Mouse (Mus musculus) heart, postnatal 0 days (tissue): ENCODE measurements around the gene Sult1c1. TPM values are rescaled to one million over a fixed set of nuclear protein-coding genes. Genes with fewer than 3 reads are reported as not detected.

Experiments used
- ATAC-seq: fragments of 200-750 bp; cut with Nextera tagmentation; 2 replicates; pipeline ENCODE4 v1.8.0; 2017; ENCODE audit warnings: low read depth, moderate number of reproducible peaks, moderate library complexity; ENCODE audit not compliant: insufficient read depth
- DNase-seq: peaks from one replicate; pipeline ENCODE4 v3.0.0-alpha.2; 2016; ENCODE audit warnings: low spot score
- H3K27ac ChIP-seq: fragments of 300-500 bp; sonication (generic); 2 replicates; pipeline ENCODE4 v1.5.1; 2014; ENCODE audit warnings: low read depth, mild to moderate bottlenecking
- H3K27me3 ChIP-seq: fragments of 300-500 bp; sonication (generic); 2 replicates; pipeline ENCODE4 v1.6.1; 2014; ENCODE audit warnings: low read length, mixed read lengths; ENCODE audit not compliant: control insufficient read depth, insufficient read depth
- H3K36me3 ChIP-seq: fragments of 300-500 bp; sonication (generic); replicated peaks from 2 replicates; pipeline ENCODE4 v1.6.1; 2014; ENCODE audit warnings: low read length, mixed read lengths; ENCODE audit not compliant: control insufficient read depth, insufficient read depth
- H3K4me1 ChIP-seq: fragments of 300-500 bp; sonication (generic); 2 replicates; pipeline ENCODE4 v1.6.1; 2014; ENCODE audit warnings: antibody characterized with exemption; ENCODE audit not compliant: control insufficient read depth, insufficient read depth
- H3K4me2 ChIP-seq: fragments of 300-500 bp; sonication (generic); 2 replicates; pipeline ENCODE4 v1.6.1; 2014; ENCODE audit warnings: low read depth, mild to moderate bottlenecking, low read length, moderate library complexity
- H3K4me3 ChIP-seq: fragments of 300-500 bp; sonication (generic); 2 replicates; pipeline ENCODE4 v1.5.1; 2014; ENCODE audit warnings: low read depth, low read length
- H3K9ac ChIP-seq: fragments of 300-500 bp; sonication (generic); replicated peaks from 2 replicates; pipeline ENCODE4 v1.6.1; 2014; ENCODE audit warnings: low read depth, low read length, mixed read lengths
- H3K9me3 ChIP-seq: fragments of 300-500 bp; sonication (generic); replicated peaks from 2 replicates; pipeline ENCODE4 v1.6.1; 2016; ENCODE audit warnings: low read length; ENCODE audit not compliant: control insufficient read depth
- CTCF ChIP-seq: IDR thresholded peaks from 2 replicates; pipeline ENCODE4 v1.5.1; 2016; ENCODE audit warnings: antibody characterized with exemption, control low read depth, low read depth
- EP300 ChIP-seq: IDR thresholded peaks from 2 replicates; pipeline ENCODE4 v1.6.1; 2016; ENCODE audit warnings: antibody characterized with exemption, low read depth
- WGBS: fragments of 180-500 bp; shearing (Covaris S2); extraction: QIAGEN DNeasy Blood & Tissue Kit; methylation state at CpG from one replicate; pipeline ENCODE4 v1.1.7; 2014; 5-methylcytosine and 5-hydroxymethylcytosine counted together
- polyA plus RNA-seq: library from polyadenylated mRNA; unstranded; fragments of >200 nt; fragmentation: Nextera tagmentation; extraction: Ambion mirVana; gene quantifications from 2 replicates; pipeline ENCODE4 v1.2.1, GENCODE M21; 2015
- total RNA-seq: library from RNA; depleted of rRNA; stranded (reverse); fragments of >200 nt; gene quantifications from 2 replicates; pipeline ENCODE4 v1.2.3, GENCODE M21; 2014; ENCODE audit warnings: low replicate concordance; rRNA removed

The Sult1c1 gene
- total and polyA plus RNA-seq, 2 experiments from 2014 or later, result not detected

DNA sequence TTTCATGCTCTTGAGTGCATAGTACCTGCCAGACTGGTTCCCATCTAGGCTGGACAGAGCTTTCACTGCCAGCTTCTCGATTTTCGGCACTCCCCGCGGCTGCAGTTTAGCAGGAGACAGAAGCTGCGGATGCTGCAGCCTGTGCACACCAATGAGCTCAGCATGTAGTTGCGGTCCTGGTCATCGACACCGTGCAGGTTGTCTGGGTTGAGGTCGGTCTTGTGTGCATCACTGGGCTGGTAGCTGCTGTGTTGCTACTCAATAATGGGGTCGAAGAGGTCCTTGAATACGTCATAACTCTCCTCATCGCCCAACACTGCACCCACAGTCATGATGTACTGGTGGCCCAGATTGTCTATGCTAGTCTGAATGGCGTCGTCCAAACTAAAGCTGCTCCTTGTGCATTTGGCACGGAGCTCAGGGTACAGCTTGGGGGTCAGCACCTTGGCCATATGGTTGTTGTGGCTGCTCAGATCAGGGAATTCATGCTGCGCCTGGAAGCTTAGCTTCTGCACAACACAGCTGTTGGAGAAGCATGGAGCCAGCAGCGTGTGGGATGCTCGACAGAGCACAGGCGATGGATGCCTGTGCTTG lies 48.8 kb downstream of the Sult1c1 start:
- 81% methylated on average over 19 of the region's 19 CpGs for WGBS
- TF ChIP-seq EP300, result no peak
- no peak for TF ChIP-seq CTCF
- no peak overlapping the region for H3K9ac ChIP-seq
- no peak overlapping the region for H3K4me3 ChIP-seq
- H3K9me3 ChIP-seq, result no peaks in the 10 kb centered on the region
- no peaks in the 10 kb centered on the region for H3K36me3 ChIP-seq
- no peaks in the 10 kb centered on the region for H3K27me3 ChIP-seq
- ATAC-seq (no peak), DNase-seq (no peak)
- no peaks in the 10 kb centered on the region for H3K4me1 ChIP-seq
- H3K27ac ChIP-seq, result no peak overlapping the region
- H3K4me2 ChIP-seq, result no peak overlapping the region

DNA sequence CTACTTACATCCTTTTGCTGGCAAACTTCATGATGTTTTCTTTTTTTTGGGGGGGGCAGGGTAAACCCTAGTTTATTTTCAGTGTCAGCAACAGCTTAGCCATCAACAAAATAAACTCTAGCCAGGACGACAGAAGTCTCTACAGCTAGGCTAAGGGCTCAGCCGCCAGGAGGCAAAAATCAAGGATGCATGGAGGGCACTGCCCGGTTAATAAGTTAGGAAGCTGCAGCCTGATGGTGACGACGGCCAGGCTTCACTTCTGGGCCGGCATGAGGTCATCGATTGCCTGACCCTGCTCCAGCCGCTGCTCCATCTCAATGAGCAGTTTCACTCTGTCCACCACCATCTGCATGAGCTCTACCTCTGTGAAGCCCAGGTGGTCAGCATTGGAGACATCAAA lies 49.7 kb downstream of the Sult1c1 start:
- ATAC-seq (no peak), DNase-seq (no peak)
- WGBS, result 80% methylated on average over 8 of the region's 8 CpGs
- H3K4me1 ChIP-seq, result no peaks in the 10 kb centered on the region
- no peak overlapping the region for H3K4me3 ChIP-seq
- H3K4me2 ChIP-seq, result no peak overlapping the region
- H3K36me3 ChIP-seq, result no peaks in the 10 kb centered on the region
- no peaks in the 10 kb centered on the region for H3K27me3 ChIP-seq
- H3K27ac ChIP-seq, result no peak overlapping the region
- no peaks in the 10 kb centered on the region for H3K9me3 ChIP-seq
- no peak overlapping the region for H3K9ac ChIP-seq
- TF ChIP-seq CTCF, result no peak
- TF ChIP-seq EP300, result no peak

Other genes with a start within 250 kb of the Sult1c1 start
- not detected in 2 replicates for gene Sult1c2, start 144.3 kb downstream of the Sult1c1 start, total RNA-seq
- not detected in 2 replicates for gene Sult1c2, start 144.3 kb downstream of the Sult1c1 start, polyA plus RNA-seq